Mouse (Mus musculus): ENCODE data around the gene Unc5b. TPM values are rescaled to one million over a fixed set of nuclear protein-coding genes. Genes with fewer than 3 reads are reported as not detected.
"Not testable (repeated sequence)": the region's sequence is repeated elsewhere in the genome, so short reads cannot be mapped to it uniquely, and the experiment has no call there.

Gene Unc5b
- polyA plus RNA-seq, 1 experiment from 2014 or later: 4.0 TPM

GRCm38 (mm10) chr10:60744543-60745290 lies 86.7 kb downstream of the Unc5b start:
- Histone ChIP-seq H3K27ac (no peak overlapping the region), H3K4me3 (replicated peaks) (no peak overlapping the region)

GRCm38 (mm10) chr10:60743681-60744080 lies 87.7 kb downstream of the Unc5b start:
- 72% methylated on average over 9 of the region's 9 CpGs for WGBS
- Histone ChIP-seq H3K9ac (no peak overlapping the region), H3K36me3 (0 out of 2 replicates have a peak, but pooled peaks cover 6% of the 10 kb centered on the region), H3K4me2 (no peak overlapping the region), H3K4me3 (replicated peaks) (no peak overlapping the region), H3K4me1 (no peaks in the 10 kb centered on the region), H3K27me3 (replicated peaks) (no peaks in the 10 kb centered on the region), H3K9me3 (no peaks in the 10 kb centered on the region), H3K27ac (no peak overlapping the region)
- no peak for ATAC-seq (ENCODE audit: insufficient read depth, low FRiP score, low read depth)

More at GRCm38 (mm10) chr10:60744543-60745290, 86.7 kb downstream of the Unc5b start:
- 0 out of 2 replicates have a peak, but pooled peaks cover 6% of the 10 kb centered on the region for H3K36me3 ChIP-seq
- no peak overlapping the region for H3K9ac ChIP-seq
- ATAC-seq (ENCODE audit: insufficient read depth, low FRiP score, low read depth): no peak
- H3K9me3 ChIP-seq: no peaks in the 10 kb centered on the region
- no peaks in the 10 kb centered on the region for H3K27me3 ChIP-seq (replicated peaks)
- no peak overlapping the region for H3K4me2 ChIP-seq
- no peaks in the 10 kb centered on the region for H3K4me1 ChIP-seq
- WGBS: 92% methylated on average over 14 of the region's 14 CpGs

GRCm38 (mm10) chr10:60742942-60743341 lies 88.4 kb downstream of the Unc5b start:
- WGBS: 78% methylated on average over 6 of the region's 6 CpGs
- Histone ChIP-seq H3K4me2 (no peak overlapping the region), H3K36me3 (0 out of 2 replicates have a peak, but pooled peaks cover 6% of the 10 kb centered on the region), H3K4me1 (no peaks in the 10 kb centered on the region), H3K27me3 (replicated peaks) (no peaks in the 10 kb centered on the region), H3K4me3 (replicated peaks) (no peak overlapping the region), H3K9ac (no peak overlapping the region), H3K27ac (no peak overlapping the region), H3K9me3 (no peaks in the 10 kb centered on the region)
- ATAC-seq (ENCODE audit: insufficient read depth, low FRiP score, low read depth): no peak

- H3K4me2 ChIP-seq; H3K4me1 ChIP-seq; H3K9ac ChIP-seq; H3K27me3 ChIP-seq (replicated peaks); ATAC-seq (ENCODE audit: insufficient read depth, low FRiP score, low read depth); H3K36me3 ChIP-seq; H3K4me3 ChIP-seq (replicated peaks); H3K9me3 ChIP-seq; H3K27ac ChIP-seq: not testable (repeated sequence)
- WGBS: 57% methylated on average over 1 of the region's 1 CpGs
Observed at GRCm38 (mm10) chr10:60742296-60742695, 89.1 kb downstream of the Unc5b start.

GRCm38 (mm10) chr10:60741435-60741834 lies 89.9 kb downstream of the Unc5b start:
- H3K4me2 ChIP-seq: no peak overlapping the region
- no peak for ATAC-seq (ENCODE audit: insufficient read depth, low FRiP score, low read depth)
- no peaks in the 10 kb centered on the region for H3K9me3 ChIP-seq
- no peak overlapping the region for H3K9ac ChIP-seq
- H3K27ac ChIP-seq: no peak overlapping the region
- WGBS: 84% methylated on average over 7 of the region's 7 CpGs
- no peaks in the 10 kb centered on the region for H3K27me3 ChIP-seq (replicated peaks)
- H3K36me3 ChIP-seq: 0 out of 2 replicates have a peak, but pooled peaks cover 3% of the 10 kb centered on the region
- H3K4me3 ChIP-seq (replicated peaks): no peak overlapping the region
- no peaks in the 10 kb centered on the region for H3K4me1 ChIP-seq

- WGBS: 88% methylated on average over 4 of the region's 4 CpGs
- Histone ChIP-seq H3K27me3 (replicated peaks) (no peaks in the 10 kb centered on the region), H3K9me3 (no peaks in the 10 kb centered on the region), H3K9ac (no peak overlapping the region), H3K36me3 (0 out of 2 replicates have a peak, but pooled peaks cover 3% of the 10 kb centered on the region), H3K4me2 (no peak overlapping the region), H3K4me3 (replicated peaks) (no peak overlapping the region), H3K27ac (no peak overlapping the region), H3K4me1 (no peaks in the 10 kb centered on the region)
- ATAC-seq (ENCODE audit: insufficient read depth, low FRiP score, low read depth): no peak
Observed at GRCm38 (mm10) chr10:60739619-60740363, 91.6 kb downstream of the Unc5b start.

GRCm38 (mm10) chr10:60737886-60738640 lies 93.3 kb downstream of the Unc5b start:
- no peaks in the 10 kb centered on the region for H3K27me3 ChIP-seq (replicated peaks)
- H3K4me3 ChIP-seq (replicated peaks): no peak overlapping the region
- H3K9me3 ChIP-seq: no peaks in the 10 kb centered on the region
- no peaks in the 10 kb centered on the region for H3K4me1 ChIP-seq
- H3K27ac ChIP-seq: no peak overlapping the region
- 0 out of 2 replicates have a peak, but pooled peaks cover 3% of the 10 kb centered on the region for H3K36me3 ChIP-seq
- no peak overlapping the region for H3K4me2 ChIP-seq
- H3K9ac ChIP-seq: no peak overlapping the region
- WGBS: 78% methylated on average over 7 of the region's 9 CpGs
- no peak for ATAC-seq (ENCODE audit: insufficient read depth, low FRiP score, low read depth)

- no peaks in the 10 kb centered on the region for H3K27me3 ChIP-seq (replicated peaks)
- 0 out of 2 replicates have a peak, but pooled peaks cover 3% of the 10 kb centered on the region for H3K36me3 ChIP-seq
- no peak for ATAC-seq (ENCODE audit: insufficient read depth, low FRiP score, low read depth)
- H3K9me3 ChIP-seq: no peaks in the 10 kb centered on the region
- no peak overlapping the region for H3K27ac ChIP-seq
- H3K4me3 ChIP-seq (replicated peaks): no peak overlapping the region
- H3K4me2 ChIP-seq: no peak overlapping the region
- WGBS: 72% methylated on average over 11 of the region's 11 CpGs
- no peaks in the 10 kb centered on the region for H3K4me1 ChIP-seq
- H3K9ac ChIP-seq: no peak overlapping the region
Observed at GRCm38 (mm10) chr10:60737169-60737728, 94.1 kb downstream of the Unc5b start.

- no peak overlapping the region for H3K9ac ChIP-seq
- no peak overlapping the region for H3K4me2 ChIP-seq
- ATAC-seq (ENCODE audit: insufficient read depth, low FRiP score, low read depth): no peak
- no peaks in the 10 kb centered on the region for H3K9me3 ChIP-seq
- no peaks in the 10 kb centered on the region for H3K4me1 ChIP-seq
- H3K27ac ChIP-seq: no peak overlapping the region
- H3K4me3 ChIP-seq (replicated peaks): no peak overlapping the region
- no peaks in the 10 kb centered on the region for H3K36me3 ChIP-seq
- WGBS: 87% methylated on average over 1 of the region's 1 CpGs
- H3K27me3 ChIP-seq (replicated peaks): no peaks in the 10 kb centered on the region
Observed at GRCm38 (mm10) chr10:60735737-60736136, 95.6 kb downstream of the Unc5b start.

- Histone ChIP-seq H3K4me2 (no peak overlapping the region), H3K27ac (no peak overlapping the region), H3K36me3 (no peaks in the 10 kb centered on the region), H3K27me3 (replicated peaks) (no peaks in the 10 kb centered on the region), H3K4me1 (no peaks in the 10 kb centered on the region), H3K9me3 (no peaks in the 10 kb centered on the region), H3K9ac (no peak overlapping the region), H3K4me3 (replicated peaks) (no peak overlapping the region)
- no peak for ATAC-seq (ENCODE audit: insufficient read depth, low FRiP score, low read depth)
- WGBS: 72% methylated on average over 8 of the region's 8 CpGs
Observed at GRCm38 (mm10) chr10:60733471-60733870, 97.9 kb downstream of the Unc5b start.

- H3K9me3 ChIP-seq: no peaks in the 10 kb centered on the region
- H3K9ac ChIP-seq: no peak overlapping the region
- H3K4me1 ChIP-seq: 0 out of 2 replicates have a peak, but pooled peaks cover 4% of the 10 kb centered on the region
- no peak overlapping the region for H3K27ac ChIP-seq
- ATAC-seq (ENCODE audit: insufficient read depth, low FRiP score, low read depth): no peak
- 34% methylated on average over 2 of the region's 2 CpGs for WGBS
- H3K4me3 ChIP-seq (replicated peaks): no peak overlapping the region
- H3K27me3 ChIP-seq (replicated peaks): no peaks in the 10 kb centered on the region
- no peak overlapping the region for H3K4me2 ChIP-seq
- no peaks in the 10 kb centered on the region for H3K36me3 ChIP-seq
Observed at GRCm38 (mm10) chr10:60732397-60732861, 99.0 kb downstream of the Unc5b start.

Measured in stomach, embryonic 15.5 days (tissue).